Mouse (Mus musculus) forebrain, postnatal 0 days (tissue): ENCODE results near the gene Pitpnm2. TPM values are rescaled to one million over a fixed set of nuclear protein-coding genes. Genes with fewer than 3 reads are reported as not detected.
A peak's percentile ranks its signal among the peaks of the same experiment; 100 is the strongest.

Experiments used
- ATAC-seq: fragments of 200-750 bp; cut with Nextera tagmentation; 2 replicates; pipeline ENCODE4 v1.8.0; 2017; ENCODE audit warnings: mild to moderate bottlenecking, moderate library complexity
- DNase-seq: peaks from one replicate; pipeline ENCODE4 v3.0.0-alpha.2; 2015
- H3K27ac ChIP-seq: fragments of 300-500 bp; sonication (generic); 2 replicates; pipeline ENCODE4 v1.5.1; 2014; ENCODE audit warnings: low read depth, mild to moderate bottlenecking, antibody characterized with exemption, low read length, moderate library complexity, mixed read lengths
- H3K27me3 ChIP-seq: fragments of 300-500 bp; sonication (generic); 2 replicates; pipeline ENCODE4 v1.6.1; 2014; ENCODE audit warnings: mild to moderate bottlenecking, low read length, mixed read lengths; ENCODE audit not compliant: insufficient read depth
- H3K36me3 ChIP-seq: fragments of 300-500 bp; sonication (generic); 2 replicates; pipeline ENCODE4 v1.6.1; 2014; ENCODE audit warnings: mild to moderate bottlenecking, moderate library complexity; ENCODE audit not compliant: insufficient read depth
- H3K4me1 ChIP-seq: fragments of 300-500 bp; sonication (generic); 2 replicates; pipeline ENCODE4 v1.6.1; 2014; ENCODE audit warnings: antibody characterized with exemption; ENCODE audit not compliant: insufficient read depth
- H3K4me2 ChIP-seq: fragments of 300-500 bp; sonication (generic); 2 replicates; pipeline ENCODE4 v1.6.1; 2014; ENCODE audit warnings: low read depth, mild to moderate bottlenecking, moderate library complexity
- H3K4me3 ChIP-seq: fragments of 300-500 bp; sonication (generic); 2 replicates; pipeline ENCODE4 v1.5.1; 2014; ENCODE audit warnings: low read depth, low read length, mixed read lengths
- H3K9ac ChIP-seq: fragments of 300-500 bp; sonication (generic); 2 replicates; pipeline ENCODE4 v1.6.1; 2014; ENCODE audit warnings: mild to moderate bottlenecking
- H3K9me3 ChIP-seq: fragments of 300-500 bp; sonication (generic); 2 replicates; pipeline ENCODE4 v1.6.1; 2016; ENCODE audit warnings: low read length
- CTCF ChIP-seq: sonication (generic); IDR thresholded peaks from 2 replicates; pipeline ENCODE4 v1.5.1; 2016; ENCODE audit warnings: antibody characterized with exemption, control low read depth, low read depth
- WGBS: fragments of 180-500 bp; shearing (Covaris S2); extraction: QIAGEN DNeasy Blood & Tissue Kit; methylation state at CpG from one replicate; pipeline ENCODE4 v1.1.7; 2014; 5-methylcytosine and 5-hydroxymethylcytosine counted together
- polyA plus RNA-seq: library from polyadenylated mRNA; unstranded; fragments of >200 nt; fragmentation: Nextera tagmentation; extraction: Ambion mirVana; gene quantifications from 2 replicates; pipeline ENCODE4 v1.2.1, GENCODE M21; 2015
- total RNA-seq: library from RNA; depleted of rRNA; stranded (reverse); fragments of >200 nt; gene quantifications from 2 replicates; pipeline ENCODE4 v1.2.3, GENCODE M21; 2014

Pitpnm2 gene
- total and polyA plus RNA-seq, 2 experiments from 2014 or later: 10.1 to 38.4 TPM

GRCm38 (mm10) chr5:124180500-124181167 is 68.9 kb downstream of the Pitpnm2 start:
- H3K4me1 ChIP-seq: peaks cover 13% of the 10 kb centered on the region
- no peak overlapping the region for H3K4me3 ChIP-seq
- H3K27me3 ChIP-seq: no peaks in the 10 kb centered on the region
- H3K9ac ChIP-seq: no peak overlapping the region
- no peaks in the 10 kb centered on the region for H3K36me3 ChIP-seq
- no peak for ATAC-seq
- no peaks in the 10 kb centered on the region for H3K9me3 ChIP-seq
- no peak for TF ChIP-seq CTCF
- no peak for DNase-seq
- no peak overlapping the region for H3K4me2 ChIP-seq
- 75% methylated on average over 12 of the region's 12 CpGs for WGBS
- no peak overlapping the region for H3K27ac ChIP-seq

GRCm38 (mm10) chr5:124179411-124179810 is 70.1 kb downstream of the Pitpnm2 start:
- no peak overlapping the region for H3K4me3 ChIP-seq
- TF ChIP-seq CTCF: no peak
- 91% methylated on average over 4 of the region's 4 CpGs for WGBS
- H3K9me3 ChIP-seq: no peaks in the 10 kb centered on the region
- no peak for ATAC-seq
- H3K4me1 ChIP-seq: peaks cover 3% of the 10 kb centered on the region; the same call in 1 of the 2 replicates
- H3K36me3 ChIP-seq: no peaks in the 10 kb centered on the region
- no peak overlapping the region for H3K9ac ChIP-seq
- no peak for DNase-seq
- no peak overlapping the region for H3K4me2 ChIP-seq
- no peaks in the 10 kb centered on the region for H3K27me3 ChIP-seq
- no peak overlapping the region for H3K27ac ChIP-seq

- Histone ChIP-seq H3K4me1 (peaks cover 2% of the 10 kb centered on the region), H3K36me3 (no peaks in the 10 kb centered on the region; the same call in 1 of the 2 replicates), H3K27me3 (no peaks in the 10 kb centered on the region), H3K9me3 (no peaks in the 10 kb centered on the region), H3K27ac (no peak overlapping the region), H3K4me2 (no peak overlapping the region), H3K4me3 (no peak overlapping the region), H3K9ac (no peak overlapping the region)
- DNase-seq: peak; percentile 68
- 13% methylated on average over 7 of the region's 7 CpGs for WGBS
- ATAC-seq: peak; percentile 86
- no peak for TF ChIP-seq CTCF
Observed at GRCm38 (mm10) chr5:124176726-124177132, 72.8 kb downstream of the Pitpnm2 start.

- H3K4me2 ChIP-seq: no peak overlapping the region
- no peak for TF ChIP-seq CTCF
- ATAC-seq (no peak), DNase-seq (no peak)
- no peaks in the 10 kb centered on the region; the same call in 1 of the 2 replicates for H3K36me3 ChIP-seq
- no peak overlapping the region for H3K27ac ChIP-seq
- WGBS: 47% methylated on average over 4 of the region's 4 CpGs
- H3K4me3 ChIP-seq: no peak overlapping the region
- no peaks in the 10 kb centered on the region for H3K27me3 ChIP-seq
- no peaks in the 10 kb centered on the region for H3K9me3 ChIP-seq
- H3K9ac ChIP-seq: no peak overlapping the region
- peaks cover 2% of the 10 kb centered on the region for H3K4me1 ChIP-seq
Observed at GRCm38 (mm10) chr5:124175138-124175537, 74.4 kb downstream of the Pitpnm2 start.

GRCm38 (mm10) chr5:124173012-124173985 is 76.3 kb downstream of the Pitpnm2 start:
- Histone ChIP-seq H3K9ac (no peak overlapping the region), H3K4me3 (no peak overlapping the region), H3K4me1 (peaks cover 6% of the 10 kb centered on the region), H3K4me2 (no peak overlapping the region), H3K9me3 (no peaks in the 10 kb centered on the region), H3K36me3 (no peaks in the 10 kb centered on the region; the same call in 1 of the 2 replicates), H3K27ac (0 out of 2 replicates have a peak overlapping the region, but pooled peaks have one; percentile 15), H3K27me3 (no peaks in the 10 kb centered on the region)
- 51% methylated on average over 15 of the region's 15 CpGs for WGBS
- DNase-seq (peak; percentile 59), ATAC-seq (peak; percentile 56)
- TF ChIP-seq CTCF: no peak

GRCm38 (mm10) chr5:124172246-124172645 is 77.3 kb downstream of the Pitpnm2 start:
- H3K4me2 ChIP-seq: no peak overlapping the region
- DNase-seq: no peak
- no peak overlapping the region for H3K9ac ChIP-seq
- H3K27me3 ChIP-seq: no peaks in the 10 kb centered on the region
- no peaks in the 10 kb centered on the region; the same call in 1 of the 2 replicates for H3K36me3 ChIP-seq
- no peaks in the 10 kb centered on the region for H3K9me3 ChIP-seq
- 87% methylated on average over 4 of the region's 4 CpGs for WGBS
- H3K4me1 ChIP-seq: peaks cover 6% of the 10 kb centered on the region
- ATAC-seq: no peak
- no peak for TF ChIP-seq CTCF
- no peak overlapping the region for H3K27ac ChIP-seq
- no peak overlapping the region for H3K4me3 ChIP-seq
